Comparison of ENCODE assay signal across 12 mouse cellular contexts in the genomic region with DNA sequence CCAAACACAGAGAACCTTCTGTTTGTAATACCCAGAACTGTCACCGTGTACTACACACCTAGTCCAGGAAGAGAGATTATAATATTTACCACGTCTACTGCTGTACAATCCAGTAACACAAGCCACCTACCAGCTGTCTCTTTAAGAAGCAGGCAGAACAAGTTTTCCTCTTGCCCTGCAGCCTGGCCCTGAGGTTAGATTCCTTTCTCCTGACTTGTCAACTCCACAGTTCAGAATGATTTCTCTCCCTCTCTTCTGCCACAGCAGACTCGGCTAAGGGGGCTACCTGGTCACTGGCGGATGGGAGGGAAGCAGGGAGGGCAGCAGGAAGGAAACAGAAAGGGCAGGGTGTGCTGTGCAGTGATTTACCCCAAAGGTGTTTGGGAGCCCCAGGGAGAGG. TPM values are rescaled to one million over a fixed set of nuclear protein-coding genes. Genes with fewer than 3 reads are reported as not detected.
DNase-seq lines count a peak whose midpoint lies in the region; ATAC-seq lines count a peak whose summit lies in the region.
"Had no signal": no experiment of that assay in that cellular context is flagged by ENCODE, and none has a peak within 500 bp of the region (broad histone marks: within the 10 kb centered on the region; RNA-seq: fewer than 3 reads in every experiment).

No protein-coding gene starts in this region.

- ATAC-seq in intestine, embryonic 16.5 days: no peak
- ATAC-seq in intestine, embryonic 15.5 days: no peak

- DNase-seq in urinary bladder, postnatal 36 days (ENCODE audit: low spot score in 2 of 2): peak; percentile 18 to 38
- no peak for DNase-seq in urinary bladder, postnatal 10 days (ENCODE audit: low spot score)
- DNase-seq in lung, postnatal 25 days (ENCODE audit: low spot score): peak; percentile 41
- no peak for DNase-seq in frontal cortex, postnatal 36 days (ENCODE audit: low spot score in 2 of 2)
- no peak for DNase-seq in c-Kit-positive CD71-positive TER-119-positive erythroid progenitor cells, embryonic 14.5 days (ENCODE audit: low spot score)
- DNase-seq: cerebellum, adult 9-10 months; embryo, embryonic 11 days; gastrocnemius, postnatal 36 days; right cerebral cortex, postnatal 4 days had no signal

- peak overlapping the region; percentile 24; the same call in 1 of the 2 replicates for H3K9ac ChIP-seq in intestine, embryonic 16.5 days (ENCODE audit: low read depth, low read length)
- H3K9ac ChIP-seq in intestine, embryonic 15.5 days: no peak overlapping the region
- H3K9ac ChIP-seq: liver, embryonic 15.5 days had no signal

- no peaks in the 10 kb centered on the region for H3K9me3 ChIP-seq in intestine, embryonic 16.5 days (ENCODE audit: control insufficient read depth, low read length)
- H3K9me3 ChIP-seq in intestine, embryonic 15.5 days: no peaks in the 10 kb centered on the region
- H3K9me3 ChIP-seq: liver, embryonic 15.5 days had no signal

- no peaks in the 10 kb centered on the region for H3K4me1 ChIP-seq in intestine, embryonic 16.5 days (ENCODE audit: control insufficient read depth, insufficient read depth, low read length)
- H3K4me1 ChIP-seq in intestine, embryonic 15.5 days (replicated peaks): 0 out of 2 replicates have a peak, but pooled peaks cover under 1% of the 10 kb centered on the region
- H3K4me1 ChIP-seq: liver, embryonic 15.5 days had no signal

- H3K4me2 ChIP-seq in intestine, embryonic 16.5 days (ENCODE audit: low read depth, low read length): no peak overlapping the region
- no peak overlapping the region for H3K4me2 ChIP-seq in intestine, embryonic 15.5 days (replicated peaks)
- H3K4me2 ChIP-seq: liver, embryonic 15.5 days had no signal

- WGBS in intestine, embryonic 16.5 days: 53% methylated on average over 4 of the region's 4 CpGs
- WGBS in intestine, embryonic 15.5 days: 51% methylated on average over 4 of the region's 4 CpGs

- H3K27me3 ChIP-seq in intestine, embryonic 16.5 days (replicated peaks; ENCODE audit: control insufficient read depth, insufficient read depth, low read length): no peaks in the 10 kb centered on the region
- H3K27me3 ChIP-seq in intestine, embryonic 15.5 days (replicated peaks): no peaks in the 10 kb centered on the region
- H3K27me3 ChIP-seq: liver, embryonic 15.5 days had no signal

- no peak overlapping the region for H3K4me3 ChIP-seq in intestine, embryonic 16.5 days (ENCODE audit: low read length)
- no peak overlapping the region for H3K4me3 ChIP-seq in intestine, embryonic 15.5 days (replicated peaks)
- H3K4me3 ChIP-seq: liver, embryonic 15.5 days had no signal

- 0 out of 2 replicates have a peak, but pooled peaks cover 2% of the 10 kb centered on the region for H3K36me3 ChIP-seq in intestine, embryonic 16.5 days (ENCODE audit: control insufficient read depth, insufficient read depth, low read length)
- peaks cover 6% of the 10 kb centered on the region; the same call in 1 of the 2 replicates for H3K36me3 ChIP-seq in intestine, embryonic 15.5 days

- H3K27ac ChIP-seq in intestine, embryonic 16.5 days (ENCODE audit: low read length): no peak overlapping the region
- no peak overlapping the region for H3K27ac ChIP-seq in intestine, embryonic 15.5 days
- H3K27ac ChIP-seq: liver, embryonic 15.5 days had no signal

RNA-seq across cellular contexts. Expression of a gene that starts 36.4 kb away (rescaled TPM):
- 24.9 and 25.2 TPM in 2 replicates for polyA plus RNA-seq in intestine, embryonic 16.5 days (2015; fragmentation: Nextera tagmentation; extraction: Ambion mirVana)
- 24.8 and 27.0 TPM in 2 replicates for polyA plus RNA-seq in intestine, embryonic 15.5 days (2015; fragmentation: Nextera tagmentation; extraction: Ambion mirVana)

RNA-seq across cellular contexts. Expression of a gene that starts 50.6 kb away (rescaled TPM):
- 2.2 and 2.8 TPM in 2 replicates for polyA plus RNA-seq in intestine, embryonic 16.5 days (2015; fragmentation: Nextera tagmentation; extraction: Ambion mirVana)
- 1.8 and 3.3 TPM in 2 replicates for polyA plus RNA-seq in intestine, embryonic 15.5 days (2015; fragmentation: Nextera tagmentation; extraction: Ambion mirVana)

RNA-seq across cellular contexts. Expression of a gene that starts 52.3 kb away (rescaled TPM):
- polyA plus RNA-seq in intestine, embryonic 16.5 days (2015; fragmentation: Nextera tagmentation; extraction: Ambion mirVana): 9.6 and 10.1 TPM in 2 replicates
- polyA plus RNA-seq in intestine, embryonic 15.5 days (2015; fragmentation: Nextera tagmentation; extraction: Ambion mirVana): 11.7 and 12.5 TPM in 2 replicates

Comparison
In these comparisons a context has a peak if more than half of its experiments do, and no peak if none do; other contexts are left out.
1. DNase-seq: peak in urinary bladder, postnatal 36 days (2 of 2) and lung, postnatal 25 days (single experiment); none in urinary bladder, postnatal 10 days (single experiment), frontal cortex, postnatal 36 days (0 of 2) and c-Kit-positive CD71-positive TER-119-positive erythroid progenitor cells, embryonic 14.5 days (single experiment).